Mouse (Mus musculus) right cerebral cortex, postnatal 10 days (tissue): ENCODE measurements around the gene Prmt2.
A peak's percentile ranks its signal among the peaks of the same experiment; 100 is the strongest.

Experiments used
- DNase-seq, 2 experiments: peaks; one replicate each; pipeline ENCODE4 v3.0.0; 2021; ENCODE audit warnings: low spot score in 2 of 2

Gene Prmt2

GRCm38 (mm10) chr10:76237341-76238225 lies at the start of gene Prmt2:
Gene Prmt2, minus strand, starts transcription at chr10:76237865.
- DNase-seq = peak; percentile 94 to 95

- DNase-seq = no peak
Observed at GRCm38 (mm10) chr10:76278541-76279097, 41.0 kb upstream of the Prmt2 start.

- DNase-seq = no peak
Observed at GRCm38 (mm10) chr10:76275256-76275655, 37.6 kb upstream of the Prmt2 start.

GRCm38 (mm10) chr10:76271238-76271637 lies 33.6 kb upstream of the Prmt2 start:
- no peak for DNase-seq

GRCm38 (mm10) chr10:76262431-76262830 lies 24.8 kb upstream of the Prmt2 start:
- DNase-seq = no peak

- no peak for DNase-seq
Observed at GRCm38 (mm10) chr10:76261447-76261846, 23.8 kb upstream of the Prmt2 start.

- DNase-seq = no peak
Observed at GRCm38 (mm10) chr10:76260358-76261059, 22.8 kb upstream of the Prmt2 start.

GRCm38 (mm10) chr10:76259566-76260232 lies 22.0 kb upstream of the Prmt2 start:
- DNase-seq = no peak

- DNase-seq = peak; percentile 60 to 66
Observed at GRCm38 (mm10) chr10:76257719-76258390, 20.2 kb upstream of the Prmt2 start.

GRCm38 (mm10) chr10:76257231-76257630 lies 19.6 kb upstream of the Prmt2 start:
- no peak for DNase-seq

- peak; percentile 62 to 66 for DNase-seq
Observed at GRCm38 (mm10) chr10:76255617-76256016, 18.0 kb upstream of the Prmt2 start.

- DNase-seq = peak; percentile 69 to 74
Observed at GRCm38 (mm10) chr10:76253536-76253935, 15.9 kb upstream of the Prmt2 start, which contains the start of gene S100b. Gene S100b, plus strand, starts transcription at chr10:76253853.

GRCm38 (mm10) chr10:76253079-76253478 lies 15.4 kb upstream of the Prmt2 start:
- no peak for DNase-seq

- DNase-seq = no peak
Observed at GRCm38 (mm10) chr10:76250870-76251269, 13.2 kb upstream of the Prmt2 start.

GRCm38 (mm10) chr10:76248647-76248968 lies 10.9 kb upstream of the Prmt2 start:
- peak in 1 of 2 experiments; percentile 37 for DNase-seq

- peak in 1 of 2 experiments; percentile 16 for DNase-seq
Observed at GRCm38 (mm10) chr10:76247960-76248646, 10.4 kb upstream of the Prmt2 start.

GRCm38 (mm10) chr10:76246601-76247000 lies 8.9 kb upstream of the Prmt2 start:
- peak in 1 of 2 experiments; percentile 23 for DNase-seq

GRCm38 (mm10) chr10:76245106-76245505 lies 7.4 kb upstream of the Prmt2 start:
- DNase-seq = peak in 1 of 2 experiments; percentile 8

GRCm38 (mm10) chr10:76239401-76239800 lies 1.7 kb upstream of the Prmt2 start:
- DNase-seq = peak in 1 of 2 experiments; percentile 17

- DNase-seq = no peak
Observed at GRCm38 (mm10) chr10:76229627-76230026, 8.0 kb downstream of the Prmt2 start.

- no peak for DNase-seq
Observed at GRCm38 (mm10) chr10:76225944-76226343, 11.7 kb downstream of the Prmt2 start.
